Mouse (Mus musculus): ENCODE measurements at regions not wholly inside any gene's neighbourhood (a gene's known extent, or its start where the extent isn't known, plus 50 kb on each side); places are given as distances from the start of the nearest gene placed in this dataset.

DNA sequence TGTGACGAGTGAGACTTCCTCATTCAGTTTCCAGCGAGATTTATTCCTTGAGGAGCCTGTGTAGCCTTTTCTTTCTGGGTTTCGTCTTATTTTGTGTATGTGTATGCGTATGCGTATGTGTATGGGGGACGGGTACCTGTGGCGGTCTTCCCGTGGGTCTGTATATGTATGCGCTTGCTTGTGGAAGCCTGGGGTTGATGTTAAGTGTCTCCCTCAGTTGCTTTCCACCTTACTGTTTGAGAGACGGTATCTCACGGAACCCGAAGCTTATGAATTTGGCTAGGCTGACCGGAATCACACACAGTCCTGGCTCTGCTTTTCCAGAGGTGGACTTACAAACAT, 87.1 kb downstream of the Ankrd50 start:
- DNase-seq (ENCODE audit: low read depth in 1 of 2, low spot score in 2 of 2), result no peak

DNA sequence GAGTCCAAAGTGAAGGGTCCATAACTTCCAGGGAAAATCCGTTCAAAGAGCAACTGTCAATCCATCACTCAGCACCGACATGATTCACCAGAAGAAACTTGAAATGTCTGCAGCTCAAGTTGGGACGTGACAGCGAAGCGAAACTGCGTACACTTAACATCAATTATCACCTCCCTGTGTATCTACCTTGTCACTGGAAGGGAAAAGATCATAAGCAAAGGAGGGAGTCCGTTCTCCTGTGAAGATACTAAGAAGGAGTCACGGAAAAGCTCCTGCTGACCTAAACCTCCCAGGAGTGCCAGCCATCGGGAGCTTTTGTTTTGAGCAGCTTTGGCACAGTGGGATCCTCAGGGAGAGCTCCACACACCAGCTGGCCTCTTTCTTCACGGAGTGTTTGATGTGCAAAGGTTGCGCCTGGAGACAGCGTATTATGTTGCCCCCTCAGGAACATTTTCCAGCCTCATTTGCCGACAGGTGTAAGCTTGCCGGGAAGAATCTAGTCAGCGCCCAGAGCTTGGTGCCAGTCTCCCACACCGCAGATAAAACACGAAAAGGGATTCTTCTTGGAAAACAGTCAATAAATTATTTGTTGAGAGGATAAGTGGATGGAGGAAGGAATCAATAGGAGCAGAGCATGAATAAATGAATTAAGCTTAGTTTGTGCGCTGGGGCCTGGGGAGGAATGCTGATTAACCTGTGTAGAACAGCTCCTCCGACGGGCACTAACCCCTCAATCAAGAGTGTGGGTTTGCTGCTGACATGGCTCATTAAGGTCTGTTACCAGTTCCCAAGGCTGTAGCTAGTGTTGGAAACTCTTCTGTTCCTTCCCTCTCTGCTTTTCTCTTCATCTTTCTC, 87.7 kb downstream of the Ankrd50 start:
- no peak for DNase-seq (ENCODE audit: low read depth in 1 of 2, low spot score in 2 of 2)

DNA sequence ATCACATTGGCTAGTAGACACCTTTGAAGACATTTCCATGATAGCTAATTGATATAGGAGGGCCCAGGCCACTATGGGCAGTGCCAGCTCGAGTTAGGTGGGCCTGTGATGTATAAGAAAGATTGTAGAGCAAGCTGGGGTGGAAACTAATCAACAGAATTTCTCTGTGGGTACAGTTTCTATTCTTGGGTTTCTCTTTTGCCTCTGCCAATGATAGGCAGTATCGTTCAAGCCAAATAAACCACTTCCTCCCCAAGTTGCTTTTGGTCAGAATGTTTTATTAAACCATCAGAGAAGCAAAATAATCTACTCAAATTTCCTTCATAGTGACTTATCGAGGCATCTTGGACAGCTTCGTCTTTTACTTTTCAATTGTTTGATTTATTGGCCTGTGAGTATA, 90.3 kb downstream of the Ankrd50 start:
- no peak for DNase-seq (ENCODE audit: low read depth in 1 of 2, low spot score in 2 of 2)

DNA sequence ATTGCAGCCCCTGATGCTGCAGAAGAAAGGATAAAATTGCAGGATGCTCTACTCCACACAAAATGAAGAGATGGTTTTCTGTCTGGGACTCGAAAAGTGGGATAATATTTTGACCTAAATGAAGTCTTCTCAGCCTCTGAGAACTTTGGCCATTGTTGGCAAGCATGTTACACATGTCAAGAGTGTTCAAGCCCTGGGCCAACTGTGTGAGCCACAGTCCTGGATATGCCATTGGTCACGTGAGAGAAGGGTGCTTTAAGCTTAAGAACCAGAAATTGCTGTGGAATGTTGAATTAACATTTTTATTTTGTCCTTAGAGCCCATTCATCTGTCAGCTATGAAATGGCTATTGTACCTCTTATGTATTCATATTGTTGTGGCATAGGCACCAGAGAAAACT, 95.0 kb downstream of the Ankrd50 start:
- DNase-seq (ENCODE audit: low read depth in 1 of 2, low spot score in 2 of 2), result no peak

DNA sequence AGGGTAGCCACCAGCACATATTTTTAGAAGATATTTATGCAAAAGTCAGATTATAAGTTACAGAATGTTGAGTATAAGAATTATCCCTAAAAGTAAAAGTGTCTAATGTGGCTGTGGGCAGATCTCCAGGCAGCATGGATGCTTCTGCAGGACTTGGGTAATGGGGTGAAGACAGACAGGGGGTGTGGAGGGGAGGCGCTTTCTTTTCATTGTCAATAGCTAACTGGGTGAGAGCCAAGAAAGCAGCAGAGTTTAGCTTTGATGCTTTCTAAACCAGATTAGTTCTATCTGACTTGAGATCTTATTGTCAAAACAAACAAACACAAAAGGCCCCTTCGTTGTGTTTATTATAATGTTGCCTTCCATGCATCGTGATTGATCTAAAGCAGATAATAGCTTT, 95.7 kb downstream of the Ankrd50 start:
- DNase-seq (ENCODE audit: low read depth in 1 of 2, low spot score in 2 of 2), result no peak

DNA sequence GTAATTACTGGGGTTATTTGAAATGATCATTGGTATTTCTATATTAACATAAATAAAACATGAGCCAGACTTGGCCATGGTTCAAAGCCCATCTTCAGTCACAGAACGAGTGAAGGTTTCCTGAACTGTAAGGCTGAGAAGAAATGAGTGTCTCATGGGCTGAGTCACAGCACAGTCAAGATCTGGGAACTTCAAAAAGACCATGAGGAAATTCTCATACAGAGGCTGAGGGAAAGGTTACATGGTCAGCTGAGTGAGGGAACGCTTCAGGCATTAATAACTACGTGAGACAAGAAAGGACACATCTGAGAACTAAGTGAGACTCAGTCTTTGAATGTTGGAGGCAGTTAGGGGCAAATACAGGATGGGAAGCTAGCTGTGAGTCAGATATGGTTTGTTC, 101.9 kb downstream of the Ankrd50 start:
- DNase-seq (ENCODE audit: low read depth in 1 of 2, low spot score in 2 of 2), result no peak

DNA sequence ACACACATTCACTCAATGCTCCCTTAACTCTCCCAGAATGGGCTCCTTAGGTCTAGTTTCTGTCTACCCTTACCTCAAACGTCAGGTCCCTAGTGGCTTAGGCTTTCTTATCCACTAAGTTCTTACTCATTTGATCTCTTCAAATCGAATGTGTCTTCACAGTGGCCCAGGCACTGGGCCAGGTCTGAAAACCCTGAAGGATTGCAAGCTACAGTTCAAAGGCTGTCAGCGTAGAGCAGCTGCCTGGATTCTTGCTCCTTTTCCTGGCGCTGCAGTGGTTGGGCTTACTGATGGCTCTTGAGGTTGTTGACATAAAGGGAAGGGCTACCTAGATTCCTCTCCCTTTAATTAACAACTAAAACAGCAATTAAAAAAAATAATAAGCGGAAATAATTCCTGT, 103.0 kb downstream of the Ankrd50 start:
- DNase-seq (ENCODE audit: low read depth in 1 of 2, low spot score in 2 of 2), result no peak

DNA sequence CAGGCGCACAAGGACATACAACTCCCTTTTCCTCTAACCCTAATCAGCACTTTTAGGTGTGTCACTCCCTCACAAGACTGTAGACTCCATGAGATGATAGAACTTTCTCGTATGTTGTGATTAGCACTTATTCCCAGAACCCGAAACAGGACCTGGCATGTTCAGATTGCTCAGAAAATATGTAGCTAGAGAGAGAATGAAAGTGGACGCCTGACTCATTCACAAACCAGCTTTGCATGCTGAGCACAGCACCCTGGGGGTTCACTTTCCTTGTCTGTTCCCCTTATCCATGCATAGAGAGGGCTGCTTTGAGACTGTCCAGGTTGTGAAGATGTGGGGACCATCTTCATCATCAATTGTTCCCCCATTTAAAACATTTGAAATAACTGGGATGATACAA, 111.0 kb downstream of the Ankrd50 start:
- DNase-seq (ENCODE audit: low read depth in 1 of 2, low spot score in 2 of 2), result no peak

DNA sequence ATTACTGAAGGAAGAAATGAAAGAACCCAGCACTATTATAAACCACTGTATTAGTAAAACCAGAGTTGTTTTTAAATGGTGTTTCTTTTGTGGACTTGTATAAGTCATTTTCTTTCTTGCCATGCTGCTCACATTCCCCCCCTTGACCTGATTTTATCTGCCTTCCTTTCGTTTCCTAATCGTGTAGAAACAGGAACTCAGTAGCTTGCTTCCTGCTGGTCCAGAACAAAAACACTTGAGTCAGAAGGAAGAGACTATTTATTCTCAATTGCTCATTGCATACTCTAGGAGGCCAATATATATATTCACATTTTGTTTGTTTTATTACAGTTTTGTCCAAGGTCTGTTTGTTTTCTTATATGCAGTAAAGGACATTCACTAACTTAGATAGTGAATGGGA, 112.9 kb downstream of the Ankrd50 start:
- no peak for DNase-seq (ENCODE audit: low read depth in 1 of 2, low spot score in 2 of 2)

DNA sequence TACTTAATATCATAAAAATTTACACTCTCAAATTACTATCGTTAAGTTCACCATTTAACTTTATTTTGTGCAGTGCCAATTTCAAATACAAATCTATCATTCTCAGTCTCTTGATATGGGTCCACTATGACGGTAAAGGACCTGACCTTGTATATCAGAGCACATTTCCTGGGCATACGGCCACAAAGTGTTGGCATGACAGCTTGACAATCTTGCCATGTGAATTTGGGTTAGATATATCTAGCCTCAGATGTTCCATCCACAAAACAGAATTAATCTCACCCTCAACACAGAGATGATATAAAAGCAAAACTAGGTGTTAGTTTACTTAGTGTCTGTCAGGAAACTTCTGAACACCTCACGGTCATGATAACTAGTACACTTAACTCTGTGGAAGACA, 120.8 kb downstream of the Ankrd50 start:
- DNase-seq (ENCODE audit: low read depth in 1 of 2, low spot score in 2 of 2), result no peak

DNA sequence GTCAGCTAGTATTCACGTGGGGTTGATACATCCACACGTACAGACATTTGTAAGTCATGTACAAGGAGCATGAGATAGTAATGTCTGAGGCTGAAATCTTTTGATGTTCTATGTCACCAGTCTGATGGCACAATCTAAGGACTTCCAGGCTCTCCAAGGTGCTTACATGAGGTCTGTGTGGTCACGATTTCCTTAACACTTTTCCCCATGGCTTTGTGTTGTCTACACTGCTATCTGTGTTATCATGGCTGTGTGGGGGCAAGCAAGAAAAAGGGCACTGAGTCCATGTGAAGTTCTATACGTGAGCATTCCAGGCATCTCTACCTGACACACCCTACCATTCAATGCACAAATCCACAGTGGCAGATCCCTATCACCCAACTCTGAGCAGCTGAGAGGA, 123.2 kb downstream of the Ankrd50 start:
- no peak for DNase-seq (ENCODE audit: low read depth in 1 of 2, low spot score in 2 of 2)

DNA sequence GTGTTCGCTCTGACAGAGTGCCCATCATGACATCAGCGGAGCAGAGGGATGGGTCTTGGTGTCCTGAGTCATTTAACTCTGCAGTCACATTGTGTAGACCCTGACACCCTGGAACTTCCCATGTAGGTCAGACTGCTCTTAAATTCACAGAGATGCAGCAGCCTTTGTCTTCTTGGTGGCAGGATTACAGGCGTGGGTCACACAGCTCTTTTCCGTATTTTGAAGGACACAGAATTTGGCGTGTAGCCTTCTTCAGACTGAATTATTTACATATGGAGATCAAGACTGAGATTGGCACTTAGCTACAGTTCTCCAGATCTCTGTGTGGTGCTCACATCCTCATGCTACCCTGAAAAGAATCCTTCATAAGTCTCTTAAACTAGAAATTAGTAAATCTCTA, 123.7 kb downstream of the Ankrd50 start:
- DNase-seq (ENCODE audit: low read depth in 1 of 2, low spot score in 2 of 2), result no peak

DNA sequence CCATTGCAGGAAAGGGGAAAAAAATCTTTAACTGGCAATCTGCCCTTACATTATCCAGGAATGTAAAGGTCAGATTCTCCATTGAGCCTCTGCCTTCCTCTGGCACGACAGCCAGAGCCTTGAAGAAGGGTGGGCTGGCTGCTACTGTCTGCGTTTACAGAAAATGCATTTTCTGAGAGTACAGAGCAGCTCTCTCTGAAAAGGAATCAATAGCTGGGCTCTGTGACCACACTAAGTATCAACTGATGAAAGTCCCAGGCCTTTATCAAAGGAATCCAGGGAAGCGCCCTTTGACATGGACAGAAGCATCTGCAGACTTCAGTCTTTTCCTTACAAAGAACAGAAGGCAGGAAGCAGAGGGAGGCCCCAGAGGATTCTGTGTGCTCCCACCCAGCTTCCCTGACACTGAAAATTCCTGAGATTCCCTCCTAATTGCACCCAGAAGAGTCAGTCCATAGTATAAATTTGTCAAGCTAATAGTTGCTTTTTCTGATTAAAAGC, 124.2 kb downstream of the Ankrd50 start:
- DNase-seq (ENCODE audit: low read depth in 1 of 2, low spot score in 2 of 2), result no peak

DNA sequence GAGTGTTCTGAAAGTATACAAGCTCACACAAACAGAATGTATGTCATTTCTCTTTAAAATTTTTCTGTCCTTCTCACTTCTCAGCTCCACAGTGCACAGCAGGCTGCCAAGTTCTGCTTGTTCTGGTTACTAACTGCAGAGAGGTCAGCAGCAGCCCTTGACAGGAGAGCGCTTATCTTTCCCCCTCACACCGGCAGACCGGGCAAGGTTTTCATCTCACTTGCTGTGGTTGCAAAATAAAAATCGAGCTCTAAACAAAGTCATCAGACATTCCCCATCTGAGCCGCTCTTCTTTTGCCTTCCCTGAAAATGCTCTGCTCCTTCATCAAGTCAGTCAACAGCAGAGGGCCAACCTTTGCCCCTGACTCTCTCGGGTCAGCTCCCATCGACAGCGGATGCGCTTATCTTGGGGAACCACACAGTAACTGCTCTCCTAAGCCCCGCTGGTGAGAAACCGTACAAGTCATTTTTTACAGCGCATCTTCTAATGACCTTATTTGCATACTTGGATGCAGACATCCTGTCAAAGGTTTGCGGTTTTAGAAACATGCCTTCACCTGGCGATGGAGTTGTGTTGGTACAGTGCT, 126.6 kb downstream of the Ankrd50 start:
- no peak for DNase-seq (ENCODE audit: low read depth in 1 of 2, low spot score in 2 of 2)

DNA sequence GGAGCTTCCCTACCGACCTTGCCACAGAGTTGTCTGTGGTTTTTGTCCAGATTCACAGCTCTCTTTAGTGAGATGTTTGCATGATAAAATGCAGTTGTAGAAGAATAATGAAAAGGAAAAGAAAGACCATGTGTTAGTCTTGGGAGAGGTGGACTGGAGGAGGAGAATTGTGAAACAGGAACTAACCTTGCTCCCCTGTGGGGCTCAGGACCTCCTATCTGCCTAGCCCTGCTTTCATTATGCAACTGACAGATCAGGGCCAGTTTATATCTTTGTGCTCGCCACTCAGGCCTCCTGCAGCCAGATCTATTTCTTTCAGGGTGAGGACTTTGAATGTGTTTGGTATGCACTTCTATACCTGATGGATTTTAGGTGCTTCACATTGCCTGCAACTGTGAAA, 140.4 kb downstream of the Ankrd50 start:
- DNase-seq (ENCODE audit: low read depth in 1 of 2, low spot score in 2 of 2), result no peak

DNA sequence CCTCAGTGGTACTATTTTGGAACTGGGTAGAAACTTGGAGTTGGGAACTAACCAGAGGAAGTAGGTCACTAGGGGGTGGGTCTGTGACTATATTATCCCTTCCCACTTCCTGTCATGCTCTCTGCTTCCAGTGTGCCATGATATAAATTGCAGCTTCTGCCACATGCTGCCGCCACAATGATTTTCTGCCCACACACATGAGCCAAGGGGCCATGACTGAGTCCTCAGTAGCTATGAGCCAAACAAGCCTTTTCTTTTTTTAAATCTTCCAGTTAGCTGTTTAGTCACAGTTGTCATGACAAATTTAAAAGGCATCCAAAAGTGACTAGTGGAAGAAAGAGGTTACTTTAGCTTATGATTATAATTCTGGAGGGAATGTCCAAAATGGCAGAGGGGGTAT, 143.0 kb downstream of the Ankrd50 start:
- no peak for DNase-seq (ENCODE audit: low read depth in 1 of 2, low spot score in 2 of 2)

DNA sequence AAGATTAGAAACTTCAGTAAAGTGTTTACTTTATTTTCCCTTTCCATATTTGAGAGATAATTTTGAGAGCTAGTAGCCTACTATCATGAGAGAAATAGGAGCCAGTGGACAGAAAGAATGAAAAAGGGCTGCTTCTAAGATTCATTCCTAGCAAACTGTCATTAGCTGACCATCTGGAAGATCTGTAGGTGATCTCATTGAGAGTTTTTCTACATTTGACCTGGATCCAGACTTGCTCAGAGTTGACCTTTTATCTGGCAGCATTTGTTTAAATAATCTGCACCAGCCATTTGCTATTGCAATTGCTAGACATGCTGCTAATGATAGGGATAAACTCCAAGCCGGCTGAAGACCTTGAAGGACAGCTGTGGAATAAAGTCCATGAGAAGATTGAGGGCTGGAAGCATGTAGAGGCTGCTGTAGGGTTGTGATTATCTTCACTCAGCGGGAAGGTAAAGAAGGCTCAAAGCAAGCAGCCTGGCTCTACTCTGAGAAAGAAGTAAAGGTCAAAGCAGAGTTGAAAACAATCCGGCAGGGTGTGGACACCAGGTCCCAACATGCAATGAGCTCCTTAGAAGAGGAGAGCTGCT, 151.2 kb downstream of the Ankrd50 start:
- no peak for DNase-seq (ENCODE audit: low read depth in 1 of 2, low spot score in 2 of 2)

DNA sequence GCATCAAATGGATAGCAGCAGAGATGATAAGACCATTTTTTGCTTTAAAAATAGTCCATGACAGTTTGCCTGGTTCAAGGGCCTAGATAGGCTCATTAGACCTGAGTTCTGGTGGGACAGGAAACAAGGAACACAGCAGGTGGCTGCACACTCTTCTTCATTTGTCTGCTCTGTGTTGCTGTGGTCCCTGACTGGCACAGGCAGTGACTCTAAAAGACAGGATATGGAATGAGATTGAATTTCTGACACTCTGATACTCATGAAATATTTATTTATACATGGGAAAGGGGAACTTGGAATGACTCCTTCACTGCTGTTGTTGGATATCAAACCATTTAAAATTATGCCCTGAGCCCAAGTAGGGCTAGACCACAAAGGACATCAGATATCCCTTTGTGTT, 153.5 kb downstream of the Ankrd50 start:
- DNase-seq (ENCODE audit: low read depth in 1 of 2, low spot score in 2 of 2), result no peak

DNA sequence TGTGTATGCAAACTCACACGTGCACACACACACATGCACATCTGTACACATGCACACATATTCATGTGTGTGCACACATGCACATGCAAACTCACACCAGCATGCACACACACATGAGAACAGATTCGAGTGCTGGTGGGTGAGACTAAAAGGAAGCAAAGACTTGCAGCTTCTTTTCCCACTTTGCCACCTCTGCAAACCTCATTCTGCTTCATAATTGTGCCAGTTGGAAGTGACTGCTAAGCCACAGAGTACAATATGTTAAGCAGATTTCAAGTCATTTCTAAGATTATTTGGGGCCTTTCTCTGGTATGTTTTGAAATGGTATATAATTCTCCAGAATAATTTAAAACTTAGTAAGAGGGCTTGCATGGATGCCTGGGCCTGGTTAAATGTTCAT, 157.4 kb downstream of the Ankrd50 start:
- DNase-seq (ENCODE audit: low read depth in 1 of 2, low spot score in 2 of 2), result no peak

DNA sequence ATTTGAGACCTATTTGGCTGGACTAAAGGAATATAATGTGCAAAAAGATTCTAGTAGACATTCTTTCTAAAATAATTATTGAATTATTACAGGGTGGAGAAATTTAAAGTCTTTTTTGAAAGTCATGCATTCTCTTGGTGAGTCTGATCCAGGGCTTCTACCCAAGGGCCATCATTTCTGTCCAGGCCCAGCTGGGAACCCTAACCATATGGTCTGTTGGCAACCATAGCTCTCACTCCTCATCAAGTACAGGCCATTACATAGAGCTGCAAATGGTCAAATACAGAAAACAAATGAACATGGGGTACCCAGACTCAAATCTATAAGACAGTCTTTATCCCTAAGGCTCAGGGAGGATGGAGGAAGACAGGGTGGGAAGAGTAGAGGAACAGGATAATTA, 158.4 kb downstream of the Ankrd50 start:
- no peak for DNase-seq (ENCODE audit: low read depth in 1 of 2, low spot score in 2 of 2)

DNA sequence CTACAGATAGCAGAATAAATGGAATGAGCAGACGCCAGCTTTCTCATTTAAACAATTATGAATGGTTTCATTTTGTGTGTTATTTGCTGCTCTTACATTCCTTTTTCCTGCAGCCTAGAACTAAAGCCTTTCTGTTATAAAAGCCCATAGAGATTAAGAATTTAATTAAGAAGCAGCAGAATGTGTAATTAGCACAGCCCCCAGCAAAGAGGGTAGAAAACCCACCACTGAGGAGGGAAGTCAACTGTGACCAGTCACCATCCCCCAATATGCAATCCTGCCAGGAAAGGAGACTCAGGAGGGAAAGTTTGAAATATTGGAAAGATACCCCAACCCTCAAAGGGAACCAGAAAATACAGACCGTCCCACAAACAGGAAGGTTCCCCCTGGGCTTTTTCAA, 160.0 kb downstream of the Ankrd50 start:
- no peak for DNase-seq (ENCODE audit: low read depth in 1 of 2, low spot score in 2 of 2)

DNA sequence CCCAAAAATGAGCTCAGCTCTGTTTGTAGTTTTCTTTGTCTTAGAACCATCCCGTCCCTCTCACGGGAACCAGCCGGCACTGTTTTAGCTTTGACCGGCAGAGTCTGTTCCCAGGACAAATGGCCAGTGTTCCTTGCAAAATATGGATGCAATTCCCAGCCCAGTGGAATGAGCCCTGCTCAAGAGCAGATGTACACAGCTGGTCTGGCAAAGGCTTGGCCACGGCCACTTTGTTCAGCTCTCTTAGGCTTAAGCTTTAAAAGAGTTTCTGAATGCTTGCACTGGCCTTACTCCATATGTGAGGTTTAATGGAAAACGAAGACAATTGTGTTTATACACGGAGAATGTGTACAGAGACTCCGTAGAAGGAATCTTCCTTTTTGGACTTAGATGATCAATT, 162.2 kb downstream of the Ankrd50 start:
- no peak for DNase-seq (ENCODE audit: low read depth in 1 of 2, low spot score in 2 of 2)

DNA sequence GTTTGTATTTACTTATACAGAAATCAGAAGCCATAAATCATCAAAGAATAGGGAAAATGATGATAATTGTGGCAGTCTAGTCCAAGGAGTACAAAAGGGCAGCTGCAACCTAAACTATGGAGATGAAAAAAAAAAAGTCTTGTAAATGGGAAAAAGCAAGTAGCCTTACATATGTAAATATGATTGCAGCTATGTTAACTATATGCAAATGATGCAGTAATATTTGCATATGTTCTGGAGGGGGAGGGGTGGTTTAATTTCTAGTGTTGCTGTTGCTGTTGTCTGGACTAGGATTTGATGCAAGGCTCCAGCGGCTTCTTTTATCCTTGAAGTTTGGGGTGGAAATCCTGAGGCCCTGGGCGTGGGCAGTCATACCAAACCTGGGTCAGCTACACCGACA, 163.0 kb downstream of the Ankrd50 start:
- DNase-seq (ENCODE audit: low read depth in 1 of 2, low spot score in 2 of 2), result no peak

All from monocyte, adult 2 months (primary cell).